Mouse (Mus musculus) liver, embryonic 16.5 days (tissue): Measurements from ENCODE around the gene Henmt1. TPM values are rescaled to one million over a fixed set of nuclear protein-coding genes. Genes with fewer than 3 reads are reported as not detected.

Source experiments
- ATAC-seq: fragments of 200-750 bp; cut with Nextera tagmentation; 2 replicates; pipeline ENCODE4 v1.8.0; 2017; ENCODE audit warnings: low read depth, mild to moderate bottlenecking, moderate number of reproducible peaks, moderate library complexity
- H3K27ac ChIP-seq: fragments of 300-500 bp; sonication (generic); 2 replicates; pipeline ENCODE4 v1.5.1; 2014; ENCODE audit warnings: mild to moderate bottlenecking, low read length
- H3K27me3 ChIP-seq: fragments of 300-500 bp; sonication (generic); 2 replicates; pipeline ENCODE4 v1.6.1; 2014; ENCODE audit warnings: low read depth, low read length, mixed read lengths; ENCODE audit not compliant: control insufficient read depth, insufficient read depth
- H3K36me3 ChIP-seq: fragments of 300-500 bp; sonication (generic); 2 replicates; pipeline ENCODE4 v1.6.1; 2014; ENCODE audit warnings: mild to moderate bottlenecking; ENCODE audit not compliant: control insufficient read depth, insufficient read depth
- H3K4me1 ChIP-seq: fragments of 300-500 bp; sonication (generic); 2 replicates; pipeline ENCODE4 v1.6.1; 2014; ENCODE audit warnings: low read depth, low read length, mixed read lengths; ENCODE audit not compliant: control insufficient read depth
- H3K4me2 ChIP-seq: fragments of 300-500 bp; sonication (generic); 2 replicates; pipeline ENCODE4 v1.6.1; 2014; ENCODE audit warnings: low read depth, low read length, mixed read lengths
- H3K4me3 ChIP-seq: fragments of 300-500 bp; sonication (generic); 2 replicates; pipeline ENCODE4 v1.5.1; 2014; ENCODE audit warnings: low read depth, mild to moderate bottlenecking, low read length
- H3K9ac ChIP-seq: fragments of 300-500 bp; sonication (generic); 2 replicates; pipeline ENCODE4 v1.6.1; 2014; ENCODE audit warnings: low read depth, low read length
- H3K9me3 ChIP-seq: fragments of 300-500 bp; sonication (generic); replicated peaks from 2 replicates; pipeline ENCODE4 v1.6.1; 2016; ENCODE audit warnings: low read length; ENCODE audit not compliant: control insufficient read depth
- WGBS: fragments of 180-500 bp; shearing (Covaris S2); extraction: QIAGEN DNeasy Blood & Tissue Kit; methylation state at CpG from one replicate; pipeline ENCODE4 v1.1.7; 2014; ENCODE audit not compliant: insufficient replicate concordance; 5-methylcytosine and 5-hydroxymethylcytosine counted together
- polyA plus RNA-seq: library from polyadenylated mRNA; unstranded; fragments of >200 nt; fragmentation: Nextera tagmentation; extraction: Ambion mirVana; gene quantifications from 2 replicates; pipeline ENCODE4 v1.2.1, GENCODE M21; 2015

Gene Henmt1
- polyA plus RNA-seq, 1 experiment from 2014 or later, result not detected

DNA sequence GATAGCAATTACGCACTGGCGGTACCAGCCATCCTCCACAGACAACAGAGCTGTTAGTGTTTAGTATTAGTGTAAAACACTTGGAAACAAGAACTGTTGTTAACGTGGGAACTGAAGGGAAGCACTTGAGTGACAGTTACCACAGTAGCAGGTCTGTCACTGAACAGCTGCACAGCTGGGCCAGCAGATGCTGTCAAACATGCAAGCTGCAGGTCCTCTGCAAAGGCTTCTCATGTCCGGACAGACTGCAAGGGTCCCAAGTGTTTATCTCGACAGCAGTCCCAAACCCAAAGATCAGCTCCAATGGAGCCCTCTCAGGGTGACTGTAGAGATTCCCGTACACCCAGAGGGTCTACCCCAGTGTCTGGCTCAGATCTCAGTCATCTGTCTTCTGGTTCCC is 42.3 kb downstream of the Henmt1 start:
- H3K9me3 ChIP-seq, result no peaks in the 10 kb centered on the region
- H3K36me3 ChIP-seq, result no peaks in the 10 kb centered on the region
- H3K4me2 ChIP-seq, result no peak overlapping the region
- no peak overlapping the region for H3K4me3 ChIP-seq
- no peak for ATAC-seq
- H3K4me1 ChIP-seq, result peaks cover 9% of the 10 kb centered on the region
- H3K27ac ChIP-seq, result no peak overlapping the region
- H3K9ac ChIP-seq, result no peak overlapping the region
- H3K27me3 ChIP-seq, result no peaks in the 10 kb centered on the region
- 40% methylated on average over 6 of the region's 6 CpGs for WGBS

DNA sequence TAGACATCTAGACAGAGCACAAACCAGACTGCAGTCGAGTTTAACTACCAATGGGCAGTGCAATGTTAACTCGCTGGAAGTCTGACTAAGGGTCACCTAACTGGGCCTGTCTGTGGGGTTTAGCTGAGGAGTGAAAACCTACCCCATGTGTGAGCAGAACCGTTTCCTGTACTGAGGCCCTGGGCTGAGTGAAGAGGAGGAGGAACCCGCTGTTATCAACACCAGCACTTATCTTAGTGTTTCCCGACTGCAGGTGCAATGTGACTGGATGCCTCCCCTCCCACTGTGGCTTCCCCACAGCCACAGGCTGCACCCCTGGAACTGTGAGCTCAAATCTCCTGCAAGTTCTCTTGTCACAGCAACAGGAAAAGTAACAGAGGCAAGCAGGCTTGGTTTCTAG is 44.3 kb downstream of the Henmt1 start:
- Histone ChIP-seq H3K4me3 (no peak overlapping the region), H3K9me3 (no peaks in the 10 kb centered on the region), H3K27me3 (no peaks in the 10 kb centered on the region), H3K36me3 (no peaks in the 10 kb centered on the region), H3K9ac (no peak overlapping the region), H3K4me2 (no peak overlapping the region), H3K4me1 (peaks cover 9% of the 10 kb centered on the region), H3K27ac (no peak overlapping the region)
- WGBS, result 8% methylated on average over 5 of the region's 5 CpGs
- ATAC-seq, result peak; percentile 75

DNA sequence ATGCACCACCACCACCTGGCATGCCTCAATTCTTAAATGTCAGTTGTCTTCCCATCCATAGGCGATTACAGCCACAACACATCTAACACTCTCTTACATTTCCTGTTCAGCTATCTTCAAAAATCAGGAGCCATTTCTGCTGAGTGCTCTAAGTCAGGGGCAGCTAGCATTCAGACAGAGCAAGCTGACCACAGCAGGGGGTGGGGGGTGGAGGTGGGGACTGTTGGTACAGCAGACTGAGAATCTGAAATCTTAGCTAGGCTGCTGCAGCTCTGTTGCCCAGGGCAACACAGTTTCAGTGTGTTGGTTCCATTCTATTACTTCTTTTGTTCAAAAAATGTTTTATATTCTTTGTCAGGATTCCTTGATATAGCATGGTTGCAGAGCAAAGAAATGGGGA is 46.9 kb downstream of the Henmt1 start:
- H3K4me1 ChIP-seq, result peaks cover 9% of the 10 kb centered on the region
- 33% methylated on average over 1 of the region's 1 CpGs for WGBS
- H3K9ac ChIP-seq, result no peak overlapping the region
- H3K36me3 ChIP-seq, result no peaks in the 10 kb centered on the region
- no peaks in the 10 kb centered on the region for H3K27me3 ChIP-seq
- no peak overlapping the region for H3K4me2 ChIP-seq
- ATAC-seq, result no peak
- H3K9me3 ChIP-seq, result no peaks in the 10 kb centered on the region
- no peak overlapping the region for H3K27ac ChIP-seq
- no peak overlapping the region for H3K4me3 ChIP-seq

DNA sequence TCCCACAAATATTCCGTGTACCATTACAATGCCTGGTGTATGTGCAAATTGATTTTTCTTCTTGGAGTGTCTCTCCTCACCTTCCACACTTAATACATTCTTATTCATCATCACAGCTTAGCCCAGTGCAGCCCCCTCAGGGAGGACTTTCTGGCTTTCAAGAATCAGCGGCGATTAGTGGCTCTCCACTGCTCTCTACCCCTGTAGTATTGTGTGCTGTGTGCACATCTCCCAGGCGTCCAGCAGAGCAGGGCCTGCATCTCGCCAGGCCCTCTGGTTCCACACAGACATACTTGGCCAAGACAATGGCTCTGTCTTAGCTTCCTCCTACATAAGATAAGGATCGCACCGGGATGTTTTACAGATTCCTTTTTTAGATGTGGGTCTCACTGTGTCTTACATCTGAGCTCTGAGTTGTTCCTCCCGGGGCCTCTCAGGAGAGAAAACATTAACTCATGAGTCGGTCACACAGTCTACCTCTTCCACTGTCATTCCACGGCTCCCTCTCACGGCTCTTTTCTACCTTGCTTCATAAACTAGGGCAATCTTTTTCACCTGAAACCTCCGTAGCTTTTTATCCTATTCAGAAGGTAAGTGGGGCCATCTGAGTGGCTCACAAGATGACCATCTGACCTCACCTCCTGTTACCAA is 47.5 kb downstream of the Henmt1 start:
- H3K4me1 ChIP-seq, result peaks cover 9% of the 10 kb centered on the region
- no peak for ATAC-seq
- H3K4me2 ChIP-seq, result no peak overlapping the region
- 57% methylated on average over 12 of the region's 12 CpGs for WGBS
- no peaks in the 10 kb centered on the region for H3K36me3 ChIP-seq
- no peak overlapping the region for H3K27ac ChIP-seq
- H3K9me3 ChIP-seq, result no peaks in the 10 kb centered on the region
- H3K4me3 ChIP-seq, result no peak overlapping the region
- no peaks in the 10 kb centered on the region for H3K27me3 ChIP-seq
- H3K9ac ChIP-seq, result no peak overlapping the region

DNA sequence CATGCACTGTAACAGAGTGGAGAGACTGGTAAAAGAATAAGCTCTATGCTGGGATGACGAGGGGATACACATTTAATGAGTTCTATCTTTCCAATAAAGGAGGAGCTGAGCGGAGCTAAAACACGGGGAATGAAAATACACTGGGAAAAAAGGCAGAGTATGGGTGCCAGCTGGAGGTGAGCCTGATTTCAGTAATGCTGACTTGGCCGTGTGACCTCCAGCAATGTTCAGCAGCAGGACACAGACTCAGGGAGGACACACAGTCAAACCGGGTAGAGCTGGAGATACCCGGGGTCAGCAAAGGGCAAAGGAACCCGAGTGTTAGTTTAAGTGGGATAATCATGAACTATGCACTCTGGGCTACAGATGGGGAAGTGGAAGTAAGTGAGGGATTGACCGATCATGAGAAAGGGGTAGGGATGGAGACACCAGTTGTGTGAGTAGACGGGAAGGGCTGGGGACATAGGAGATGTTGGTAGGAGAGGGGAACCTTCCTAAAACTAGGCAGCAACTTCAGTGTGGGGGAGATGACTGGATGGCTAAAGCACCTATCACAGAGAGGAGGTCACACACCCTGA is 50.4 kb downstream of the Henmt1 start:
- Histone ChIP-seq H3K36me3 (no peaks in the 10 kb centered on the region), H3K9ac (no peak overlapping the region), H3K27me3 (no peaks in the 10 kb centered on the region), H3K9me3 (no peaks in the 10 kb centered on the region), H3K27ac (no peak overlapping the region), H3K4me2 (no peak overlapping the region), H3K4me1 (no peaks in the 10 kb centered on the region; the same call in 1 of the 2 replicates), H3K4me3 (no peak overlapping the region)
- no peak for ATAC-seq
- WGBS, result 56% methylated on average over 9 of the region's 9 CpGs

DNA sequence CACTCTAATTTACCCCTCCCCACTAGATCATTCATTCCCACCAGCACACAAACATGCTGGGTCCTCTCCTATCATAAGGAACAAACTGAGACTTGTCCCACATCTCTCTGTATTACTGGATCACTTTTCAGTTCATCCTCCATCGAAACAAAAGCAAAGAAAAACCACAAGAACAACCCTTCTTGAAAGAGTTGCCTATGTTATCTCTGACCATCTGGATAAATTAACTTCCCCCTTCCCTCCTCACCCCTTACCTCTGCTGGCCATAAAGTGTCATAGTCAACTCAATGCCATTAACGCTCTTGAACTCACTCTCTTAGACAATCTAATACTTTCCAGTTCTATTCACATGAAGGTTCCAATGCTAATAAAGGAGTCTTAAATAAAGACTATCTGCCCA is 54.8 kb downstream of the Henmt1 start:
- no peak overlapping the region for H3K9ac ChIP-seq
- H3K4me1 ChIP-seq, result peaks cover 4% of the 10 kb centered on the region
- ATAC-seq, result no peak
- no peak overlapping the region for H3K27ac ChIP-seq
- no peaks in the 10 kb centered on the region for H3K9me3 ChIP-seq
- no peak overlapping the region for H3K4me2 ChIP-seq
- WGBS, result 21% methylated on average over 2 of the region's 2 CpGs
- H3K4me3 ChIP-seq, result no peak overlapping the region
- H3K27me3 ChIP-seq, result no peaks in the 10 kb centered on the region
- H3K36me3 ChIP-seq, result no peaks in the 10 kb centered on the region

DNA sequence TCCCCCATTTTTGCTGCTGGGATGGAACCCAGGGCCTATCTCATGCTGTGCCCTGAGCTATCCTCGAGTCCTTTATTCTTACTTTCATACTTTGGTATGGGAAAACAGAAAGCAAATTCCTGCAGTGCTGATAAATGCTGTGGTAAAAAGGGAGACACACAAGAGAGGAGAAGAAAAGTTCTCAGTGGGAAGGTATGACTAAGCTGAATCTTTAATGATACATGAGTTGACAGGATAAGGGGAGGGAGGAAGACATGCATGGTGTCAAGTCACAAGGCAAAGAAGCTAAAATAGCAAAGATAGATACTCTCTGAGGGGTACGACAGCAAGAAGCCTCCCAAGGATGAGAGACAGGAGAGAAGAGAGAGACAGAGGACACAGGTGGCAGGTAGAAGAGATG is 55.7 kb downstream of the Henmt1 start:
- no peak for ATAC-seq
- Histone ChIP-seq H3K27ac (no peak overlapping the region), H3K9me3 (no peaks in the 10 kb centered on the region), H3K4me2 (no peak overlapping the region), H3K4me3 (no peak overlapping the region), H3K4me1 (peaks cover 4% of the 10 kb centered on the region), H3K27me3 (no peaks in the 10 kb centered on the region), H3K9ac (no peak overlapping the region), H3K36me3 (no peaks in the 10 kb centered on the region)
- WGBS, result 24% methylated on average over 2 of the region's 2 CpGs

DNA sequence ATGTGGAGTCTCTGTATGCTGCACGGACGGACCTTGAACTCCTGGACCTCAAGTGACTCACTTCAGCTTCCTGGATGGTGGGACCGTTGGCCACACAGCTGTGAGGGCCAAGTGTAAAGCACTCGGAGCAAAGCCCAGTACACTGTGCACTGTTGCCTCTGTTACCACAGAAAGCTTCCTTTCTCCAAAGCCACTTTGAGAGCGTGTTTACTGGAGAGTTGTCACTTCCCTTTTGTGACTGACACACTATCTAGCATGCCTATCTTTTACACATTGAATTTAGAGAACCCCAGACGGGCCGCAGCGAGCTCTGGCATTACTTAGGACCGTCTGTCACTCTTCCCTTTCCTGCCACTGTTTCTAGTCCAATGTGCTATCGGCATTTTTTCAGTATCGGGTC is 57.6 kb downstream of the Henmt1 start:
- H3K4me1 ChIP-seq, result peaks cover 4% of the 10 kb centered on the region
- H3K9ac ChIP-seq, result no peak overlapping the region
- H3K4me2 ChIP-seq, result peak overlapping the region; percentile 47
- H3K36me3 ChIP-seq, result no peaks in the 10 kb centered on the region
- peak; percentile 66 for ATAC-seq
- H3K4me3 ChIP-seq, result peak overlapping the region; percentile 25
- no peaks in the 10 kb centered on the region for H3K9me3 ChIP-seq
- no peak overlapping the region for H3K27ac ChIP-seq
- no peaks in the 10 kb centered on the region for H3K27me3 ChIP-seq
- 16% methylated on average over 11 of the region's 11 CpGs for WGBS

DNA sequence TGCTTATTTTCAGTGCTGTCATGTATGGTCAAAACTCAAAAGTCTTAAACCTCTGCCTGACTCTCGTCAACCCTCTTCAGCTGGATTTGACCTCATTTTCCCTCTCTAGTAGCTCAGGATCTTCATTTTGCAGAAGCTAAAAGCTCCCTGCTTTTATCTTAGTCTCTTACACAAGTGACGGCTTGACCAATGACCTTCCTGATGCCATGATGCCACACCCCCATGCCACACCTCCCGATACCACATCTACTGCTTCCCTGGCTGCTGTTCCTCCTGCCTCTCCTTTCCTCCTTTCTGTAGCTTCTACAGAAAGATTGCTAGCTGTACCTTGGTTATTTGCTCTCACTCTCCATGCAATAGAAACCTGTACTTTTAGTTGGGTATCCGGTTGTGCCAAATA is 58.1 kb downstream of the Henmt1 start:
- Histone ChIP-seq H3K4me1 (peaks cover 4% of the 10 kb centered on the region), H3K9me3 (no peaks in the 10 kb centered on the region), H3K27ac (no peak overlapping the region), H3K4me3 (peak overlapping the region; percentile 25), H3K9ac (no peak overlapping the region), H3K36me3 (no peaks in the 10 kb centered on the region), H3K4me2 (peak overlapping the region; percentile 47), H3K27me3 (no peaks in the 10 kb centered on the region)
- 20% methylated on average over 4 of the region's 4 CpGs for WGBS
- ATAC-seq, result peak; percentile 67
